Mouse (Mus musculus) embryo, embryonic 9.5 days (tissue): Measurements from ENCODE around the gene D430019H16Rik.

Source experiments
- DNase-seq: peaks from one replicate; pipeline ENCODE4 v3.0.0-alpha.2; 2017; ENCODE audit errors: extremely low spot score

Gene D430019H16Rik

GRCm38 (mm10) chr12:105453670-105454257 lies at the start of gene D430019H16Rik:
TSS of gene D430019H16Rik (plus strand) at chr12:105453856.
- peak; percentile 89 for DNase-seq

- no peak for DNase-seq
These were observed 47.6 kb upstream of the D430019H16Rik start for GRCm38 (mm10) chr12:105406008-105406407.

DNA sequence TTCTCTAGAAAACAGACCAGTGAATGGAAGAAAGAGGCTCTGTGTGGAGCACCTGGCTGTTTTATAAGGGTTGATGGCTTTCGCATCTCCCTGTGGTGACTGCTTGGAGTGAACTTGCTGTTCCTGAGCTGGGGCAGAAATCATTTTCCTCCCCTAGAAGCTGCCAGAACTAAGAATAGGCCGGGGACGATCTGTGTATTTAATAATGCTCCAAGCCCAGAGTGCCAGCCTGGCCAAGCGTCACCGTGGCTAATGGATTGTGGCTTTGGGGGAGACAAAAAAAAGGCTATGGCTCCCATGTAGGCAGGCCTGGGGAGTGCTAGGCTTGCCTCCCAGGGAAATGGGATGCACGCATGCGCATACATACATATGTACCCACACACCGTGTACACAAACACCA lies 39.7 kb upstream of the D430019H16Rik start:
- no peak for DNase-seq

DNA sequence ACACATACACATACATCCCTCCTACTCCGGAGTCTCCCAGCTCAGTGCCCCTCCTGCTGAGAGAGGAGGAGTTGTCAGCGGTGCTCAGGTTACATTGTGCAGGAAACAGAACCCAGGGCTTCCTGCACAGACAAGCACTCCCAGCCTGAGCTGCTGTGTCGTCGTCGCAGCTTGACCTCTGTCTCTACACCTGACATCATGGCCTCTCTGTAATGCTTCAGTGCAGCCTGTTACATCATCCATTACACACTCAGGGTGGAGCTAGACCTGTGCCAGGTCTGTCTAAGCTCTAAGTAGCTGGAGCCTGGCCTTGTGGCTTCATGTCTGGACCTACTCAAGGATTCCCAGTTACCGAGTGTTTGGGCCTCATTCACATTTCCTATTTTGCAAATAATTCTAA lies 33.2 kb upstream of the D430019H16Rik start:
- no peak for DNase-seq

- DNase-seq = no peak
These were observed 27.1 kb upstream of the D430019H16Rik start for GRCm38 (mm10) chr12:105426541-105426940.

GRCm38 (mm10) chr12:105427039-105427757 lies 26.5 kb upstream of the D430019H16Rik start:
- DNase-seq = peak; percentile 73

- DNase-seq = no peak
These were observed 21.8 kb upstream of the D430019H16Rik start for GRCm38 (mm10) chr12:105431872-105432271.

DNA sequence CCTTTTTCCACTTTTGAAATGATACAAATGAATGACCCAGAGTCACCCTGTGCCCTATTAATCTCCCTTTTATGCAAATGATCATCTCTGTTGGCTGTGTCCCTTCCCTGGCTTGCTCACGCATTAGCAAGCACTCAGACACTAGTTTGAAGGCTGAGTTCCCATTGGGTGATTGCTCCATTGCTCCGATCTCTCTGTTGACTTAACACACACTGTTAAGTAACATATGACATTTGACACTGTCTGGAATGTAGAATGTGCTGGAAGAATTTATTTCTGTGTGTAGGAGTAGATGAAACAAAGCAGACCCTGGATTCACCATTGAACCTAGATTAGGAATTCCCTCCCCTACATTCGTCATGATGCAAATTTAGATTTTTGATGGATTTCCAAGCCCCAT lies 20.8 kb upstream of the D430019H16Rik start:
- DNase-seq = no peak

- DNase-seq = no peak
These were observed 15.4 kb upstream of the D430019H16Rik start for GRCm38 (mm10) chr12:105438259-105438658.

- DNase-seq = no peak
These were observed 13.7 kb upstream of the D430019H16Rik start for GRCm38 (mm10) chr12:105439976-105440375.

- DNase-seq = no peak
These were observed 10.1 kb upstream of the D430019H16Rik start for GRCm38 (mm10) chr12:105443569-105443968.

DNA sequence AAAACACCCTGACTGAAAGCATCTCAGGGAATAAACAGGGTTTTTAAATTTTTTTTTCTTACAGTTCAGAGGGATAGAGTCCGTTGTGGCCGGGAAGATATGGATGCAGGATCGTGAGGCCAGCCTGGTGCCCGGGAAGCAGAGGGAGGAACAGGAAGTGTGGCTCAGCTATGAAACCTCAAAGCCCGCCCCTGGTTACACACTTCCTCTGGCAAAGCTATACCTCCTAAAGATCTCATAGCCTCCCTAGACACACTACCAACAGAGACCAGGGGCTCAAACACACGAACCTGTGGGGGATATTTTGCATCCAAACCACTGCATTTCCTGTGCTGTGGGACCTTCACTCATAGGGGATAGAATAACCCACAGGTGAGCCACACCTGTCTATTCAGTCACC lies 7.9 kb upstream of the D430019H16Rik start:
- no peak for DNase-seq

DNA sequence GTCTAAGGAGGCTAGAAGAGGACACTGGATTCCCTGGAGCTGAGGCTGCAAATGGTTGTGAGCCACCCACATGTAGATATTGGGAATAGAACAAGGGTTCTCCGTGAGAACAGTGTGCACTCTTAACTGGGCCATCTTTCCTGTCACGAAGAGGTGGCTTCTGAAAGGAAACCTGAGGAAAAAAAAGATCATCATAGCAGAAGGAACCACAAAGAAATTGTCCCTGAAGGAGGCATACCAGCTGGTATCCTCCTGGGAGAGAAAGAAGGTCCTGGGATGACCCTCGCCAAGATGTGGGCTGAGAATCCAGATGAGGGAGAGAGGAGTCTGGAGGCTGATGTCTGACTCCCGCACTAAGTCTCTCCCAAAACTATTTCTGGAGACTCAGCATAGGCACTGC lies 4.4 kb upstream of the D430019H16Rik start:
- DNase-seq = no peak

DNA sequence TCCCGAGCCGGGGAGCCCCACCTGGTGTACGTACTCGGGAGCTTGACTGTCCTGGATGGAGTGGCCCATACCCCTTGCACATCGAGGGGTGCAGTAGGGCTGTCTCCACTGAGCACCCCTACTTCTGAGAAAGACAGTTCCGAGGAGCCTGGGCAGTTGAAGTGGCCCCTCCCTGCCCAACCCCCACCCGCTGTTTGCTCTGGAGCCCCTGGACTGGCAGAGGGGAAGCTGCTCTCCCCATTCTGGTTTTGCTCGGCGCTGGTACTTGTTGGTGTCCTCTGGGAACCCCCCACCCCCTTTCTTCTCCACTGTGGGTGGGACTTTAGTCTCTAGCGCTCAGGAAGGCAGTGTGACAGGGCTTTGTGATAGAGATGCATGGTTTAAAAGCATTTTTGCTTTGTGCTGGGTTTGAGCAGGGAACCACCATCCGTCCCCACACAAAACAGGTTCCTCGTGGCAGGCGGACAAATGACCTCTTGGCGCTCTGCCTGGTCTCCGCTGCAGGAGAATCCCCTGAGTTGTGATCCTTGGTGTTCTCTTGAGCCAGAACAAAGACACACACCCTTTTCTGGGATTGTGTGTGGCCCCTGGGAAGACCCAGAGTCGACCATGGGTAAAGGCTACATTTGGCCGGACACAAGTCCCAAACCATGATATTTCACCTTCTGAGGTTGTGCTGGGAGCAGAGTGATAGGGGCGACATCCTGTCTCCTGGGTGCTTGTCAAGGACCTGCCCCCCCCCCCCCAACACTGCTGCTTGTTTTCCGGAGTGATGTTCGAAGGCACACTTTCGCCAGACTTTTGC lies 804 bp downstream of the D430019H16Rik start:
- peak; percentile 17 for DNase-seq

DNA sequence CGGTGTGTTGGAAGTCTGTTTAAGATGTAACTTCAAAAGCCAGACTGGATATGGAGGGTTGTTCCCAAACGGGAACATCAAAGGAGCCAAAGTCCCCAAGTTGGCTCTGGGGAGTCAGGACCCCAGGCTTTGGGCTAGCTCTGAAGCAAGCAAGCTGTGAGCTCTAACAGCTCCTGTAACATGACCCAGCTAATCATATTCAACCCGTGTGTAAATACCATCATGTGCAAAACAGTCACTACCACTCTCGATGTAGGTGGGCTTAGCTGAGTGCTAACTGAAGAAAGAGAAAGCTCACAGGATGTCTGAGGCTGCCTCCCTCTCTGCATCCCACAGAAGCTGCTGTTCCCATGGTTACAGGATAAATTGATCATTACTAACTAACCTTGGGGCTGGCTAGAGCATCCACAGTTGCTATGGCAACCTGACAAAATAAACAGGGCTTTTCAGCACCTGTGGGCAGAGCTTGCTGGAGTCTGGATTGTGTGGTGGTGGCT lies 1.5 kb downstream of the D430019H16Rik start:
- DNase-seq = peak; percentile 52

DNA sequence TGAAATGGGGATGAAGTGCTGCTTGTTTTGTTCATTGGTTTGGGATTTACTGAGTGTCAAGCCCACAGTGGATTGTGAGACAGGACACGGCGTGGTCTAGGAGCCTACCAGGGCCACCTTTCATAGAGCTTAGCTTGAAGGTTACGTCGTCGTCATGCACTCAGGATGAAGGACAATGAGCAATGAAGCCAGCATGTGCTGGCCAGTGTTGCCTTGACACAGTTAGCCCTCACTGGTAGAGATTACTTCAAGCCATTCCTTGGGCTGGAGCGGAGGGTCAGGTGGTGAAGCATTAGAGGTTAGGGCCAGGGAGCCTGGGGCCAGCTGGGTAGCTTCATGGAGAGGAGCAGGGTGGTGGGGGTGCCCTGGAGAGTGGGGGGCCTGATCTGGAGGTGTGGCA lies 5.1 kb downstream of the D430019H16Rik start:
- no peak for DNase-seq

DNA sequence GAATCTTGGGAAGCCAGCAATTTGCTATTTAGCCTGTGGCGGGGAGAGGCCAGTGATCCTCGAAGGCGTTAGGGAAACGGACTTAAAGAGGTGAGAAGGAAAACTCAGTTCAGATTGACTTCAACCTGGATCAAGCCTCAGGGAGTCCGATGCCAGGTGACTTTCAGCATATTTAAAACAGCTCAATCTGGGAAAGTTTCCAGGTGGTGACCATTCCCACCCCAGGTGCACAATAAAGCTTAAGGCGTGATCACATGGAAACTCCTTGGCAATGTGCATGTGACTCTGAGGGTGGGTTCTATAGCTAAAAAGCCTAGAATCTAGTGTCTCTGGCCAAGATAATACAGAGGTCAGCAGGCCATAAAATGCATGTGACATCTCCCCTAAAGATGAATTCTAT lies 7.4 kb downstream of the D430019H16Rik start:
- no peak for DNase-seq

- DNase-seq = no peak
These were observed 15.4 kb downstream of the D430019H16Rik start for GRCm38 (mm10) chr12:105469026-105469425.

DNA sequence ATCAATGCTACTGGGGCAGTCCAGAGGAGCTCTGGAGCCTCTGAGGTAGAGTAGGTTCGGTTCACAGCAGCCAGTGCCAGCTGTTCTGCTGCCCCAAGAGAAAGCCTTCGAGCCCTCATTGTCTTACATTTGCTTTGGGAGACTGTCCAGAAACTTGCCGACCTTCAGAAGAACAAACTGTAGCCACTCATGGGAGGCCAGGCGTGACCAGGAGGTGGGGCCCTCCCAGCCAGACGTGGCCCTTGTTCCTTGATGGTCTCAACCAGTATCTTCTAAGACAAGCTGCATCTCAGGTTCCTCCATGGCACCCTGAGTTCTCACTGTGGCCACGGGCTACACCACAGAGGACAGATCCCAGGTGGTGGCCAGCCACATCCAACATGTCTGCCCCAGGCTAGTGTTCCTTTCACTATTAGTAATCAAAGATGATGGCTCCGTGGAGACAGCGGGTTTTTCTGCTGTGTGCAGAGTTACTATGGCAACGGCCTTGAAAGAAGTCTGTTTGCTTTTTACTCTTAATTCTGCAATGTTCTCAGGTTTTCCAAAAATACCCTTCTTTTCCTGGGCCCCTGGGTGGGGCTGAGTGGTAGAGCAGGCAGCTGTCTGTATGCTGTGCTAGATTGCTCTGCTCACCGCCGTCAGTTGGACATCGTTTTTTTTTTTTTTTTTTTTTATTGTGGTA lies 21.7 kb downstream of the D430019H16Rik start:
- no peak for DNase-seq

DNA sequence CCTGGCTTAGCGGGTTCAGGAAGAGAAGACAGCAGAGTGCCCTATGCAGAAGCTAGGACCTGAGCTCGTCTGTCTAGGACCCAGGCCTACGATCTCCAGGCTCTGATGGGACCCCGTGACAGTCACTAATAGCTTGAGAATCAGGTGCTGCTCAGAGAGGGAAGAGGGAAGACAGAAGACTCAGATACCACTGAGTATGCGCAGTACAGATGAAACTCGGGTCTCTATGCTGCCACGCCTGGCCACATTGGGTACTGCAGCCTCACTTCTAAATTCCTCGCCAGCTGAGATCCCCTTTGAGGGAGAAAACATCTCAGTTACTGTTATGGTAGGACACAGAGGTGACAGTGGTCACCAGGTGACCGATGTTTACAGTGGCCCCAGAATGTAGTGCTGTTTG lies 22.8 kb downstream of the D430019H16Rik start:
- DNase-seq = peak; percentile 61

- DNase-seq = no peak
These were observed 23.3 kb downstream of the D430019H16Rik start for GRCm38 (mm10) chr12:105476993-105477392.

DNA sequence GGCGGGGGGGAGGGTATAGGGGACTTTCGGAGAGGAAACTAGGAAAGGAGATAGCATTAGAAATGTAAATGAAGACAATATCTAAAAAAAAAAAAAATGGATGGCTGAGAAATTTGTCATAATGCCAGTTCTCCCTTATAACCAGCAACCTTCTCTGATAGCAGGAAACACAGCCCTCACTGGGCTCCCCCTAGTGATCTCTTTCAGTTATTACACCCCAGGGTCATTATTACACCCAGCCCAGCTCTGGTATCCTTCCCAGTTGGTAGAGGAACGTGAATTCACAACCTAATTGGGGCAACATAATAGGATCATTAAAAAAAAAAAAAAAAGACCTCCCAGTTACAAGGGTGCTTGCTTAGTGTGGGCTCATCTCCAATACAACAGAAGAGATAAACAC lies 29.8 kb downstream of the D430019H16Rik start:
- DNase-seq = no peak
